Mouse (Mus musculus): ENCODE results near the gene Dpy19l2. TPM values are rescaled to one million over a fixed set of nuclear protein-coding genes. Genes with fewer than 3 reads are reported as not detected.

Gene Dpy19l2
- polyA plus RNA-seq, 1 experiment from 2014 or later, result 0.31 TPM

DNA sequence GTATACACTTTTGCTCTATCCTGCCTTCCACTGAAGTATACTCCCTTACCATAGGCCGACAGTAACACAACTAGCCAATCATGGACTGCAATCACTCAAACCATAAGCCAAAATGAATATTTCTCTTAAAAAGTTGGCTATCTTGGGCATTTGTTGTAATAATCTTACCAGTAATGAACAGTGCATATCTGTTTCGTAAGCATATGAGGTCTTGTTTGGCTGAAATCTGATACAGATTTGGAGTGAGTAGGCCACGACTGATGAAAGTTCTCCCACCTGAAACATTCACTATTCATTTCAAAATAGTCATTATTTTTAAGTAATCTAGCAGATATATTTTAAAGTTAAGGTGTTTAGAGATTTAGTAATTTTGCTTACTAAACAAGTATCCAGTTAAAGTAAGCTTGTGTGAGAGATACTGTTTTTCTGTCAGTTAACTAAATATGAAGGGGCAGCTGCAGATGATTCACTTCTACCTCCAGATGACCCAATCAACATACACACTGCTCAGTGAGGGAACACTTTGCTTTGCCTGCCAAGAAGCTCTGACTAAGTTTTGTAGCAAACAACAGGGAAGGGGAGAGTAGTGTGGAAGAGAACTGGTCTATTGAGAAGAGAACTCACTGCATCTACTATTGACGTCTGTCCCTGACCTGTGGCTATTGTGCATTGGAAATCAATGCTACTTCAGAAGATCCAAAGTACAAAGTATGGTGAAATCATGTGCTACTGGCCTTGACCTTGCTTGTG lies 184.5 kb downstream of the Dpy19l2 start:
- WGBS, result 91% methylated on average over 4 of the region's 4 CpGs
- no peaks in the 10 kb centered on the region for H3K27me3 ChIP-seq
- H3K36me3 ChIP-seq, result no peaks in the 10 kb centered on the region
- no peaks in the 10 kb centered on the region for H3K4me1 ChIP-seq
- ATAC-seq (ENCODE audit: low FRiP score, low read depth), result no peak
- no peak overlapping the region for H3K9ac ChIP-seq (replicated peaks)
- H3K9me3 ChIP-seq, result no peaks in the 10 kb centered on the region
- no peak overlapping the region for H3K4me3 ChIP-seq
- no peak overlapping the region for H3K27ac ChIP-seq (replicated peaks)
- no peak overlapping the region for H3K4me2 ChIP-seq (replicated peaks)

DNA sequence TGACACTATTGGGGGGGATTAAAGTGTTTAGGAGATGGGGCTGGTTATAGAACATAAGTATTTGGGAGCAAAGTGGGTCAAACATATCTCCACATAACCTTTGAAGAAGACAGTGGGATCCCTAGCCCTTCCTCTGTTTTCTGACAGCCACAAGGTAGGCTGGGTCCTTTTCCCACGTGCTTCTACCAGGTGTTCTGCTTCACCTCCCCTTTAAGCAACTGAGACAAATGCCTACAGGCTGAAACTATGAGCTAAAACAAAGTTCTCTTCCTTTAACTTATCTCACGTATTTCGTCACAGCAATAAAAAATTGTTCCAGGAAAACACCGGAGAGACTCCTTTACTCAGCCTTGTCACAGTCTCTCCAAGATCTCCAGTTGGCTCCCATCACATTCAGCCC lies 187.2 kb downstream of the Dpy19l2 start:
- Histone ChIP-seq H3K4me1 (no peaks in the 10 kb centered on the region), H3K4me2 (replicated peaks) (no peak overlapping the region), H3K9me3 (no peaks in the 10 kb centered on the region), H3K4me3 (no peak overlapping the region), H3K27ac (replicated peaks) (no peak overlapping the region), H3K36me3 (no peaks in the 10 kb centered on the region), H3K9ac (replicated peaks) (no peak overlapping the region), H3K27me3 (no peaks in the 10 kb centered on the region)
- WGBS, result 87% methylated on average over 4 of the region's 4 CpGs
- ATAC-seq (ENCODE audit: low FRiP score, low read depth), result no peak

Other genes starting within 250 kb of the Dpy19l2 start
- 9.6 and 10.0 TPM in 2 replicates for gene Dpy19l1, start 193.2 kb downstream of the Dpy19l2 start, polyA plus RNA-seq (2016; fragmentation: Nextera tagmentation; extraction: Ambion mirVana)
- gene Cypt4, start 71.1 kb downstream of the Dpy19l2 start, polyA plus RNA-seq (2016; fragmentation: Nextera tagmentation; extraction: Ambion mirVana), result not detected in 2 replicates
- 0.14 and 0.21 TPM in 2 replicates for gene Tbx20, start 78.0 kb upstream of the Dpy19l2 start, polyA plus RNA-seq (2016; fragmentation: Nextera tagmentation; extraction: Ambion mirVana)